Mouse (Mus musculus): Measurements from ENCODE around the gene Rnase4. TPM values are rescaled to one million over a fixed set of nuclear protein-coding genes. Genes with fewer than 3 reads are reported as not detected.

Gene Rnase4
- total RNA-seq, 1 experiment from 2014 or later: 131 TPM

Other genes with a start within 250 kb of the Rnase4 start
- 20.8 and 23.3 TPM in 2 replicates for gene Tep1, start 220.5 kb upstream of the Rnase4 start, total RNA-seq (2021)
- gene Klhl33, start 193.6 kb upstream of the Rnase4 start, total RNA-seq (2021): 1.1 and 1.5 TPM in 2 replicates
- 60.9 TPM in 2 replicates for gene Osgep, start 166.2 kb upstream of the Rnase4 start, total RNA-seq (2021)
- gene Apex1, start 166.1 kb upstream of the Rnase4 start, total RNA-seq (2021): 66.1 and 71.3 TPM in 2 replicates
- 44.3 and 47.2 TPM in 2 replicates for gene Pip4p1, start 160.2 kb upstream of the Rnase4 start, total RNA-seq (2021)
- 55.0 and 61.3 TPM in 2 replicates for gene Pnp, start 160.0 kb upstream of the Rnase4 start, total RNA-seq (2021)
- gene Gm49342, start 146.6 kb upstream of the Rnase4 start, total RNA-seq (2021): 51.4 and 57.2 TPM in 2 replicates
- 2.6 and 3.1 TPM in 2 replicates for gene Pnp2, start 135.1 kb upstream of the Rnase4 start, total RNA-seq (2021)
- 0.33 TPM in 1 of 2 replicates, not detected in the other for gene Rnase10, start 83.3 kb upstream of the Rnase4 start, total RNA-seq (2021)
- not detected in 2 replicates for gene Rnase9, start 49.2 kb upstream of the Rnase4 start, total RNA-seq (2021)
- gene Rnase11, start 40.9 kb upstream of the Rnase4 start, total RNA-seq (2021): not detected in 2 replicates
- not detected in 2 replicates for gene Rnase12, start 33.4 kb upstream of the Rnase4 start, total RNA-seq (2021)
- not detected in 2 replicates for gene Olfr750, start 16.6 kb upstream of the Rnase4 start, total RNA-seq (2021)
- 6.0 and 37.1 TPM in 2 replicates for gene Ang, start 73 bp downstream of the Rnase4 start, total RNA-seq (2021)
- gene Eddm3b, start 23.3 kb downstream of the Rnase4 start, total RNA-seq (2021): not detected in 2 replicates
- 1.3 and 4.5 TPM in 2 replicates for gene Rnase6, start 32.8 kb downstream of the Rnase4 start, total RNA-seq (2021)
- gene Rnase1, start 55.7 kb downstream of the Rnase4 start, total RNA-seq (2021): not detected in 2 replicates
- not detected in 2 replicates for gene Rnase2b, start 71.2 kb downstream of the Rnase4 start, total RNA-seq (2021)
- not detected in 2 replicates for gene Ang2, start 108.1 kb downstream of the Rnase4 start, total RNA-seq (2021)
- not detected in 2 replicates for gene Ear14, start 112.3 kb downstream of the Rnase4 start, total RNA-seq (2021)
- gene Rnase2a, start 165.0 kb downstream of the Rnase4 start, total RNA-seq (2021): 1.4 and 1.9 TPM in 2 replicates

Measured in adrenal gland, postnatal 14 days (tissue).